Mouse (Mus musculus): ENCODE measurements around the gene Txnrd1.

GRCm38 (mm10) chr10:82866356-82866755 is 32.6 kb downstream of the Txnrd1 start, which contains the start of gene Eid3:
- TF ChIP-seq CTCF (IDR thresholded peaks at IDR 0.05; ENCODE audit: borderline replicate concordance, insufficient read depth, low read depth, low read length) (no peak), POLR2A (IDR thresholded peaks at IDR 0.05; ENCODE audit: borderline replicate concordance, insufficient read depth, low read length) (no peak)

Data from cerebellum, adult 2 months (tissue).